Mouse (Mus musculus) embryonic facial prominence, embryonic 13.5 days (tissue): ENCODE results near the gene Trim37. TPM values are rescaled to one million over a fixed set of nuclear protein-coding genes. Genes with fewer than 3 reads are reported as not detected.

ENCODE experiments used
- ATAC-seq: fragments of 200-750 bp; cut with Nextera tagmentation; 2 replicates; pipeline ENCODE4 v1.8.0; 2017; ENCODE audit warnings: low read depth; ENCODE audit not compliant: insufficient number of reproducible peaks, insufficient read depth, low FRiP score, low TSS enrichment
- H3K27ac ChIP-seq: fragments of 300-500 bp; sonication (generic); 2 replicates; pipeline ENCODE4 v1.5.1; 2015; ENCODE audit warnings: moderate library complexity, mild to moderate bottlenecking, inconsistent platforms
- H3K27me3 ChIP-seq: fragments of 300-500 bp; sonication (generic); 2 replicates; pipeline ENCODE4 v1.6.1; 2015; ENCODE audit warnings: mild to moderate bottlenecking, inconsistent platforms
- H3K36me3 ChIP-seq: fragments of 300-500 bp; sonication (generic); 2 replicates; pipeline ENCODE4 v1.6.1; 2015; ENCODE audit warnings: mild to moderate bottlenecking, inconsistent platforms
- H3K4me1 ChIP-seq: fragments of 300-500 bp; sonication (generic); 2 replicates; pipeline ENCODE4 v1.6.1; 2015; ENCODE audit warnings: inconsistent platforms
- H3K4me2 ChIP-seq: fragments of 300-500 bp; sonication (generic); 2 replicates; pipeline ENCODE4 v1.6.1; 2015; ENCODE audit warnings: moderate library complexity, mild to moderate bottlenecking, inconsistent platforms
- H3K4me3 ChIP-seq: fragments of 300-500 bp; sonication (generic); 2 replicates; pipeline ENCODE4 v1.5.1; 2015; ENCODE audit warnings: mild to moderate bottlenecking, inconsistent platforms
- H3K9ac ChIP-seq: fragments of 300-500 bp; sonication (generic); 2 replicates; pipeline ENCODE4 v1.6.1; 2015; ENCODE audit warnings: mild to moderate bottlenecking, inconsistent platforms
- H3K9me3 ChIP-seq: fragments of 300-500 bp; sonication (generic); 2 replicates; pipeline ENCODE4 v1.6.1; 2016; ENCODE audit warnings: inconsistent platforms
- WGBS: fragments of 180-500 bp; shearing (Covaris S2); methylation state at CpG from one replicate; pipeline ENCODE4 v1.1.7; 2015; ENCODE audit warnings: mixed read lengths; 5-methylcytosine and 5-hydroxymethylcytosine counted together
- polyA plus RNA-seq: library from polyadenylated mRNA; unstranded; fragments of >200 nt; fragmentation: Nextera tagmentation; extraction: Ambion mirVana; gene quantifications from 2 replicates; pipeline ENCODE4 v1.2.1, GENCODE M21; 2015

The Trim37 gene
- polyA plus RNA-seq, 1 experiment from 2014 or later = 24.3 TPM

DNA sequence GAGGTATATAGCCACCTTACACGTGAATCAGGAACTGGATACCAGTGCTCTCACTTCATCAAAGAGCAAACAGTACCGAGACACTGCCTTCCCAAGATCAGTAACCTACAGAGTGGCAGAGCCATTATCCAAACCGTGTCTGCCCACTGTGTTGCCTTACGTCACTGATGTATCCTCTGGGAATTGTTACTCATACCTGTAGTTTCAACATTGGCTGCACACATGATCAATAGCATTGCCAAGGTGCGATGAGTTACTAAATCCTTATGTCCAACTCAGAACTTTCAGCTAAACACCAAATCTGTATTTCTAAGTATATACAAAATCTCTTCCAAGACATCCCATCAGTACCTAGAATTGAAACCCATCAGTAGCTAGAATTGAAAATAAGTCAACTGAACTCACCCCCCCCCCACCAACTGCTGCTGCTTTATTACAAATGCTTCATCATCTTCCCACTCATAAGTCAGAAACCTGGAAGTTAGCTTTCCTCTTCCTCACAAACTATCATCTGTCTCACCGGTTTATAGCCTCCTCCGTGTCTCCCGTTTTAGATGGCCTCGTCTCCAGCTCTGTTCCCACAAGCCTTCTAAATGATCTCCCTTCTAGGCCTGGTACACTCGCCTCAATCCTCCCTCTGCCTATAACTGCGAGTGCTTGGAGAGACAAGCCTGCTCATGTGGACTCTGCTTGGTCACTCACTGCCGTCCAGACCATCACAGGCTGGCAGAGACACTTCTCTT is 108.0 kb downstream of the Trim37 start:
- H3K27ac ChIP-seq = no peak overlapping the region
- no peaks in the 10 kb centered on the region for H3K9me3 ChIP-seq
- 89% methylated on average over 12 of the region's 12 CpGs for WGBS
- no peak overlapping the region for H3K4me2 ChIP-seq
- H3K27me3 ChIP-seq = no peaks in the 10 kb centered on the region
- ATAC-seq = no peak
- no peak overlapping the region for H3K4me3 ChIP-seq
- H3K9ac ChIP-seq = no peak overlapping the region
- peaks cover 9% of the 10 kb centered on the region; the same call in 1 of the 2 replicates for H3K36me3 ChIP-seq
- peaks cover 7% of the 10 kb centered on the region; the same call in 1 of the 2 replicates for H3K4me1 ChIP-seq

DNA sequence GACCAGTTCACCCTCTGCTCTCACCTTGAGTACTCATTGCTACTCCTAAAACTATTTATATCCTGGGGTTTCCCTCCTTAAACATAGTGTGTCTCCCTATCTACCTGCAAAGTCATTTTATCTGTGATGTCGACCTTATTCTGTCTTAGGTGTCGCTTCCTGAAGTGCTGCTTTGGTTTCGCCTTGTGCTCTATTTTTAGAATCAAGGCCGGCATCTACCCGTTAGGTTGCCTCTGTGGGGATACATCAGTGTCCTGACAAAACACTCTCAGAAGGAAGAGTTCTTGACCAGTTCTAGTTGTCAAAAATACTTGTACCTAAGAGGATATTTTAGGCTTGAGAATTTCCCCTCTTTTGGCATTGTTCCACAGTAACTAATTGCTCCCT is 108.6 kb downstream of the Trim37 start:
- Histone ChIP-seq H3K4me2 (no peak overlapping the region), H3K27ac (no peak overlapping the region), H3K36me3 (peaks cover 9% of the 10 kb centered on the region; the same call in 1 of the 2 replicates), H3K4me1 (peaks cover 7% of the 10 kb centered on the region; the same call in 1 of the 2 replicates), H3K9me3 (no peaks in the 10 kb centered on the region), H3K9ac (no peak overlapping the region), H3K27me3 (no peaks in the 10 kb centered on the region), H3K4me3 (no peak overlapping the region)
- no peak for ATAC-seq
- 75% methylated on average over 5 of the region's 5 CpGs for WGBS

DNA sequence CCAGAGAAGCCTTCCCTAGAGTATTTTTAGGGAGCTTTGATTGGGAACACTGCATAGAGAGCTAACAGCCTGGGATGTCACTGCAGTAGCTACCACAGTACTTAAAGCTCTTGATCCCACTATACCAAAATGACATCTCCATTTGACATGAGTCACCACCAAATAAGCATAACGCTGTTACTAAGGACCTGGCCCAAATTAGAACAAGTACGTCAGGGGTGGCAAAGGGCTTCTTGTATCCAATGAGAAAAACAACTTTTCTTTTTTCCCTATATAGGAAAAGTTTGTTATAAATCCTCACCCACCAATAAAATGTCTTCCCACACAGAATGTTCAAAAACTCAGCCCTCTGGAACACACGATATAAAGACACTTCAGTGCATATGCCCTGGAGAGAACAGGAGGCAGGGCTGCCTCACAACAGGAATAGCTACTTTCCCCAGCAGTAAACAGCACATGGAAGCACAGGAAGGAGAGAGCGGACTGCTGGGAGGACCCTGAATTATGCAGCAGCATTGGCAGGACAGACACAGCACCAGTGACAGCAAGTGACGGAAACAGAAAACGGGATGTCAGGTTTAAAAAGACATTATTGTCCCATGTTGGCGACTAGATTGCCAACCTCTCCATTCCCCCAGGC is 112.1 kb downstream of the Trim37 start:
- Histone ChIP-seq H3K36me3 (no peaks in the 10 kb centered on the region), H3K4me2 (no peak overlapping the region), H3K4me1 (peaks cover 7% of the 10 kb centered on the region; the same call in 1 of the 2 replicates), H3K27me3 (no peaks in the 10 kb centered on the region), H3K4me3 (no peak overlapping the region), H3K9ac (no peak overlapping the region), H3K9me3 (no peaks in the 10 kb centered on the region), H3K27ac (no peak overlapping the region)
- WGBS = 77% methylated on average over 7 of the region's 7 CpGs
- ATAC-seq = no peak

DNA sequence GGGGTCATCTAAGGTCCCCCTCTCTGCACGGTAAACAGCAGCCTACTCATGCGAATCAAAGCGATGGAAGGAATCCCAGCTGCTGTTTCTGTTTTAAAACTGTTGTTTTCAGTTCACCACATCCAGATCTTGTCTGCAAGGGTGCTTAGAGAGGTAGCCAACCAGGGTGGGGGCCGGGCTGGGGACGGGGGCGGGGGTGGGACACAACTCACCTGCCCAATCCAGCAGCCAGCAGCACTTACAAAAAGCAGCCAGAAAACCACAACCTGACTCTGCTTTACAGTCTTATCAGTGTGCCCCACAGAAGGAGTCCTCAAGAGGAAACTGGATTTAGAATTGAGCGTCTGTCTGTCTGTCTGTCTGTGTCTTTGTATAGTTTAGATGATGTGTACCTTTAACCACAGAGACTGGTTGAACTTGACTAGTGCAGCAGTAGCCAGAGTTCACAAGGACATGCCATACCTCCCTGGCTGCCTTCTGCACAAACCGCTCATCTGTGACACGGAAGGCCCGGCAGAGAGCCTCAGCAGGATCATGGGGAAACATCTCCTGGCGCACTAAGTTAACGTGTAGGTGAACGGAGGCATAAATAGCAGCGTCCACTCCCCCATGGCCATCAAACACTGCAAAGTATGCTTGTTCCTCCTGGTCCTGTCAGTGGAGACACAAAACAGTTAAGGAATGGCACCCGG is 113.4 kb downstream of the Trim37 start:
- Histone ChIP-seq H3K4me3 (no peak overlapping the region), H3K27me3 (no peaks in the 10 kb centered on the region), H3K4me1 (peaks cover 10% of the 10 kb centered on the region), H3K36me3 (no peaks in the 10 kb centered on the region), H3K4me2 (no peak overlapping the region), H3K9ac (no peak overlapping the region), H3K9me3 (no peaks in the 10 kb centered on the region), H3K27ac (no peak overlapping the region)
- ATAC-seq = no peak
- 86% methylated on average over 15 of the region's 15 CpGs for WGBS

DNA sequence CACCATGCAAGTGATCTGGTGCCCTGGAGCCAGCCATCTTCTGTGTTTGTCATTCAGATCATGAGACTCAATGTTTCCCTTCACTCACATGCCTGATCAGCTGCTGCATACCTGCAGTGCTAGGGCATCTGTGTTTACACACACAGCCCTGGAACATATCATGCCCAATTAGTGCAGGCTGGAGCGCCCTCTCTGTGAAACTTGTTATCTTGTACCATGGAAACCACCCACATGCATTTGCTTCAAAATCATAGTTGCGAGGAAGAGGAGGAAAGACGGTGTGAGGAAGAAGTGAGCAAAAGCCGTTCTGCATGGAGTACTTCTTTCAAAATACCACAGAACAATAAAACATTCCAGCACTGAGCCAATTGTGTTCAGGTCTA is 113.9 kb downstream of the Trim37 start:
- peaks cover 13% of the 10 kb centered on the region for H3K4me1 ChIP-seq
- no peaks in the 10 kb centered on the region for H3K27me3 ChIP-seq
- H3K4me3 ChIP-seq = no peak overlapping the region
- H3K27ac ChIP-seq = no peak overlapping the region
- 81% methylated on average over 4 of the region's 4 CpGs for WGBS
- H3K9ac ChIP-seq = no peak overlapping the region
- no peak for ATAC-seq
- no peaks in the 10 kb centered on the region for H3K36me3 ChIP-seq
- no peaks in the 10 kb centered on the region for H3K9me3 ChIP-seq
- no peak overlapping the region for H3K4me2 ChIP-seq

DNA sequence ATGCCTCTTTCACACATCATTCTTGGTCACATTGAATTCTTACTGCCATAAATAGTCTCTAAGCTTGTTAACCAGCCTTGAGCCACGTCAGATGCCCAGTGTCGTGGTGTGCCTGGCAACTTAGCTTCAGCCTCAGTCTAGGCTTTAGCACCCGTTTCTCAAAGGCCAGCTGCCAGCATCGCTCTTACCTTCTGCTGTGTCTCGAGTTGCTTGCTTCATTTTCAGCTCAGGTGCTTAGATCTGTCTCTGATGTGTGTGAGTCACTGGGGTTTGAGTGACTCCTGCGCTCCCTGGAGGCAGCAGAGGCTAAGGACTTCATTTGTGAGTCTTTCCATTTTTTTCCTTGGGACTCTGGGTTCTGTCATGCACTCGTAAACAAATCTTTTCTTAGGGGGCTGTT is 114.4 kb downstream of the Trim37 start:
- WGBS = 76% methylated on average over 7 of the region's 7 CpGs

DNA sequence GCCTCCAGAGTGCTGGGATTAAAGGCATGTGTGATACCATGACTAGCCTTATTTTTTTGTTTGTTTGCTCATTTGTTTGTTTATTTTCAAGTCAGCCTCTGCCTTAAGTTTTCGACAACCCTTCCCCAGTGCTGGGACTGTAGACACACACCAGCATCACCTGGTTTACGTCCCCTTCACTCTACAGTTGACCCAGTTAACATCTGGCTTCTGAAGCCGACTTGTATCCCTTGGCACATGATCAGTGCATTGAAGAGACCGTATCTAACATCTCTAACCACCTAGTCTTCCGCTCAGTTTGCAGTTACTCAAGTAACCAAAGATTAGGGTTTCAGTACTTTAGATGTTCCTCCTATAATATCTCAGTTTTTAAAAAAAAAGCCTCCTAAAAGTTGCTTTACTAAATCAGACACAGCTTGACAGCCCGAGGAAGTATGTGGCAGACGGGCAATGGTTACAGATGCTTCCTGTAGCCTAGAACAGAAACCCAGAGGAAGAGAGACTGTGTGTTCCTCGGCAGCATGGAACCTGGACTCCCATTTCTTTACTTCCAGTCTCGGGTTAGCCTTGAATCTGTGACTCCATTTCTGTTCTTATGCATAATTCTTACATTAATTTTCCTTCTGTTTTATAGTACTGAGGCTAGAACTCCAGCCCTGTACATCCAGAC is 118.4 kb downstream of the Trim37 start:
- no peaks in the 10 kb centered on the region for H3K9me3 ChIP-seq
- no peak overlapping the region for H3K9ac ChIP-seq
- H3K36me3 ChIP-seq = no peaks in the 10 kb centered on the region
- H3K4me2 ChIP-seq = no peak overlapping the region
- no peak overlapping the region for H3K4me3 ChIP-seq
- 66% methylated on average over 9 of the region's 9 CpGs for WGBS
- H3K27me3 ChIP-seq = no peaks in the 10 kb centered on the region
- ATAC-seq = no peak
- no peak overlapping the region; the same call in 1 of the 2 replicates for H3K27ac ChIP-seq
- peaks cover 22% of the 10 kb centered on the region for H3K4me1 ChIP-seq

More for the DNA sequence above, 114.4 kb downstream of the Trim37 start:
- Histone ChIP-seq H3K9ac (no peak overlapping the region), H3K4me3 (no peak overlapping the region), H3K27me3 (no peaks in the 10 kb centered on the region), H3K9me3 (no peaks in the 10 kb centered on the region), H3K4me2 (no peak overlapping the region), H3K27ac (no peak overlapping the region), H3K36me3 (no peaks in the 10 kb centered on the region), H3K4me1 (peaks cover 17% of the 10 kb centered on the region)
- ATAC-seq = no peak

DNA sequence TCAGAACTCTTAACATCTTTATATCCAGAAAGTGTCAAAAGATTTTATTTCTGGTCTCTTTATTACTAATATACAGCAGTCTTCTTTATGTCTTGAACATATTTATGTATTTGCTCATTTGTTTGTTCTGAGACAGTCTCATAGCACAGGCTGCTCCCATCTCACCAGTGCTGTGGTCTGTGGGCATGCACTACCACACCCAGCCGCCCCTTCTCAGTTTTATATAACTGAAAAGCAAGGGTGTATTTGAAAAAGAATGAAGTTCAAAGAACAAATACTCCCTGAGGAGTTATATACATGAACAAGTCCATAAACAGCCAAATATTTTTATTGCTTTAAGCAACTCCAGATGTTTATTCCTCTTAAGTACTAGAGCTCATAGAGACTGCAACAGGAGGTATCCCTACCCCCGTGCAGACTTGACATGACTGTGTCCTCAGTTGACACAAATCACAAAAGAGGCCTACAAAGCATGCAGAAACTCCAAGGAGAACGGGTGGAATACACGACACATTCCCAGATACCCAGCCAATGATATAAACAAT is 119.3 kb downstream of the Trim37 start:
- WGBS = 33% methylated on average over 4 of the region's 4 CpGs

DNA sequence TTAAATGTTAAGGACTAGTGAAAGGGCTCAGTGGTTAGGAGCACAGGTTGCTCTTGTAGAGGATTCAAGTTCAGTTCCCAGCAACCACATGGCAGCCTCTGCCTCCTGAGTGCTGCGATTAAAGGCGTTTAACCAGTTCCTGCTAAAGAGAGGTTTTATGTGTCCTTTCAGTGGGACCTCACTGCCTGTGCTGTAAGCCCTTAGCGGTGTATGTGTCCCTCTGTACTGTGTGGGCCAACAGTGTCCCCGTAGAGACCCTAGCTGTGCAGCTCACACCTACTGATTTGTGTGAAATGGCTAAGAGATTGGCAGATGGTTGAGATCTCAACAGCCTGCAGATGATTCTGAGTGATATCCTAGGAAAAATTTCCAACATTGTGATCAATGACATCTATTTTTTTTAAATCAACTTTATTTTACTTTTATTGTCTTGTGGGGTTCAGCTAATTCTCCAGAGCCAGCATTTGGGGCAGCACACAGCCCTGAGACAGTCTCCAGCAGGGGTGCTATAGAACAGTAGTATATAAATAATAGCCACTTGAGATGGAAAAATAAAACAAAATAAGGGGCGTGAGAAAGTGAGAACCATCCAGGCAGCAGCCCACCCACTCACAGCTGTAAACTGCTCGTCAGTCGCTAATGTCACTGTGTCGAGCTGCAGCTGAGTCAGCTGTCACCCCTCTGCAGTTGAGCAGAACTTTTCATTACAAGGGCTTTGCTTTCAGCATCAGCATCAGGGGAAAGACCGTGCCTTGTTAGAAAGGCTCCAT is 120.0 kb downstream of the Trim37 start:
- Histone ChIP-seq H3K4me2 (no peak overlapping the region), H3K9me3 (no peaks in the 10 kb centered on the region), H3K27ac (peak overlapping the region; percentile 44), H3K9ac (no peak overlapping the region), H3K36me3 (no peaks in the 10 kb centered on the region), H3K4me1 (peaks cover 22% of the 10 kb centered on the region), H3K27me3 (no peaks in the 10 kb centered on the region), H3K4me3 (no peak overlapping the region)
- WGBS = 60% methylated on average over 9 of the region's 9 CpGs
- ATAC-seq = no peak

More for the DNA sequence above, 119.3 kb downstream of the Trim37 start:
- Histone ChIP-seq H3K4me2 (no peak overlapping the region), H3K4me1 (peaks cover 22% of the 10 kb centered on the region), H3K27me3 (no peaks in the 10 kb centered on the region), H3K36me3 (no peaks in the 10 kb centered on the region), H3K9ac (no peak overlapping the region), H3K27ac (peak overlapping the region; percentile 44), H3K4me3 (no peak overlapping the region), H3K9me3 (no peaks in the 10 kb centered on the region)
- no peak for ATAC-seq

DNA sequence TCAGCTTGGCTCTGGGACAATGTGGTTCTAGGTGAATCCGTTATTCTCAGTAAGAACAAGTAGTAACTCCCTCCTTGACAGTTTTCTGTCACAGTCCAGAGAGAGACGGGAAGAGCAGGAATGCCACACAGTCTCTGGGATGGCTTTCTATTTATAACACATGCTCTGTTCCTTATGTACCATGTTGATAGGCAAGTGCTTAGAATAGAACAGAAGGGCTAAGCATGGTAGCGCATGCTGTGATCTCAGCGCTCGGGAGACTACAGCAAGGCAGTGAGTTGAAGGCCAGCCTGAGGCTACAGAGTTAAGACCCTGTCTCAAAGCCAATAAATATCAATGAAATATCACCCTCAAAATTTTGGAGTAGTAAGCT is 120.6 kb downstream of the Trim37 start:
- ATAC-seq = no peak
- WGBS = 68% methylated on average over 5 of the region's 5 CpGs

DNA sequence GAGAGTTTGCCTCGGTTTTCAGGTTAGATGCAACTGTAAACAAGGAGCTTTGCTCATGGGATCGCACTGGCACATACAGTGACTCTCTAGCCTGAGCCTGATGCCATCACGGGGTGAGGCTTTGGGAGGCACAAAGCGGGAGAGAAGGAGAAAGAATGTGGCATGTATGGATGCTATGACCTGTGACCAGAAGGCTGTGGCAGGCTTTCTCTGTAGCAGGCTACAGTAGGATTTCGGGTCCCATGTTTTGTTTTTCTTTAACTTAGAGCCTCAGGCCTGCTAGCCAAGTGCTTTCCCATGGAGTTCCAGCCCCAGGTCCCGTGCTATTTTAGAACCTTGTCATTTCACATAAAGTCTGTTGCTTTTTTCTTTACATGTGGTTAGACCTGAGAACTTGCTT is 123.3 kb downstream of the Trim37 start:
- no peaks in the 10 kb centered on the region for H3K36me3 ChIP-seq
- no peak overlapping the region for H3K4me2 ChIP-seq
- ATAC-seq = no peak
- H3K4me1 ChIP-seq = peaks cover 21% of the 10 kb centered on the region
- H3K9ac ChIP-seq = no peak overlapping the region
- no peak overlapping the region for H3K27ac ChIP-seq
- no peak overlapping the region for H3K4me3 ChIP-seq
- H3K27me3 ChIP-seq = no peaks in the 10 kb centered on the region
- 71% methylated on average over 6 of the region's 6 CpGs for WGBS
- no peaks in the 10 kb centered on the region for H3K9me3 ChIP-seq

More for the DNA sequence above, 120.6 kb downstream of the Trim37 start:
- H3K4me1 ChIP-seq = peaks cover 22% of the 10 kb centered on the region
- no peaks in the 10 kb centered on the region for H3K9me3 ChIP-seq
- H3K27me3 ChIP-seq = no peaks in the 10 kb centered on the region
- no peak overlapping the region for H3K4me2 ChIP-seq
- H3K27ac ChIP-seq = no peak overlapping the region
- no peak overlapping the region for H3K9ac ChIP-seq
- H3K4me3 ChIP-seq = no peak overlapping the region
- H3K36me3 ChIP-seq = no peaks in the 10 kb centered on the region
